Mouse (Mus musculus) bone marrow, adult 2 months (tissue): ENCODE results near the gene Gng13. TPM values are rescaled to one million over a fixed set of nuclear protein-coding genes. Genes with fewer than 3 reads are reported as not detected.

Source experiments
- H3K27ac ChIP-seq: fragments of 200-500 bp; 2 replicates; pipeline ENCODE4 v1.5.1; 2012; ENCODE audit warnings: low read depth, mild to moderate bottlenecking, control low read depth, inconsistent platforms, low read length; ENCODE audit not compliant: control insufficient read depth, poor library complexity, insufficient read depth
- H3K4me1 ChIP-seq: fragments of 200-500 bp; 2 replicates; pipeline ENCODE4 v1.6.1; 2011; ENCODE audit warnings: low read length; ENCODE audit not compliant: control insufficient read depth, insufficient read depth
- H3K4me3 ChIP-seq: fragments of 200-500 bp; replicated peaks from 2 replicates; pipeline ENCODE3; 2011; ENCODE audit warnings: mild to moderate bottlenecking, low read depth, low read length, control low read depth; ENCODE audit not compliant: control insufficient read depth
- CTCF ChIP-seq: fragments of 200-500 bp; IDR thresholded peaks from 2 replicates; pipeline ENCODE4 v1.5.1; 2011; ENCODE audit warnings: low read length, control low read depth; ENCODE audit not compliant: control insufficient read depth, insufficient read depth
- POLR2A ChIP-seq: fragments of 200-500 bp; IDR thresholded peaks from 2 replicates; pipeline ENCODE4 v1.6.1; 2011; ENCODE audit warnings: low read depth, mild to moderate bottlenecking, control low read depth, low read length, borderline replicate concordance; ENCODE audit not compliant: control insufficient read depth
- WGBS: fragments of 180-500 bp; shearing (Covaris S2); methylation state at CpG from one replicate; pipeline ENCODE4 v1.1.7; 2018; 5-methylcytosine and 5-hydroxymethylcytosine counted together
- polyA plus RNA-seq: library from polyadenylated mRNA; stranded (reverse); fragments of >200 nt; gene quantifications from 2 replicates; pipeline ENCODE4 v1.2.4, GENCODE M21; 2011; ENCODE audit warnings: low replicate concordance; ENCODE audit not compliant: missing spikeins, insufficient read depth, insufficient read length

Gng13 gene
- polyA plus RNA-seq, 1 experiment = 6.2 TPM

GRCm38 (mm10) chr17:25723470-25723869, 6.5 kb downstream of the Gng13 start:
- Histone ChIP-seq H3K4me3 (no peak overlapping the region), H3K27ac (no peak overlapping the region), H3K4me1 (peaks cover 3% of the 10 kb centered on the region)
- TF ChIP-seq CTCF = no peak
- TF ChIP-seq POLR2A = no peak
- 97% methylated on average over 19 of the region's 19 CpGs for WGBS

DNA sequence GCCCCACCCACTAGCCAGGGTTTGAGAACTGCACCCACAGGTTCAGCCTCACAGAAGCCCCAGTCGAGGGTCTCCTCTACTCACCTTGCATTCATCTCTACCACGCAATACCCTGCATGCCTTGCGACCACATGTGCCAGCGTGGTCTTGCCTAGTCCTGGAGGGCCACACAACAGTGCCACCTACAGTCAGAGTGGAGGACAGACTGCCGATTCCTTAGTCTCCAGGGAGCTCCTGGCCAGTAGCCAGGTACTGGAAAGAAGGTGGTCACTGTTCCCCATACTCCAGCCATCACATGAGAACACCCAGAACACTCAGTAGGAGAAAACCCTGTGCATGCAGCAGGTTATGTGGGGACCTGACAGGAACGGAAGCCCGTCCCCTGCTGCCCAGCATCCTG, 6.9 kb downstream of the Gng13 start:
- H3K27ac ChIP-seq = no peak overlapping the region
- 88% methylated on average over 7 of the region's 7 CpGs for WGBS
- peaks cover 3% of the 10 kb centered on the region for H3K4me1 ChIP-seq
- no peak overlapping the region for H3K4me3 ChIP-seq
- peak; percentile 22; the same call in 1 of the 2 replicates for TF ChIP-seq CTCF
- TF ChIP-seq POLR2A = no peak

DNA sequence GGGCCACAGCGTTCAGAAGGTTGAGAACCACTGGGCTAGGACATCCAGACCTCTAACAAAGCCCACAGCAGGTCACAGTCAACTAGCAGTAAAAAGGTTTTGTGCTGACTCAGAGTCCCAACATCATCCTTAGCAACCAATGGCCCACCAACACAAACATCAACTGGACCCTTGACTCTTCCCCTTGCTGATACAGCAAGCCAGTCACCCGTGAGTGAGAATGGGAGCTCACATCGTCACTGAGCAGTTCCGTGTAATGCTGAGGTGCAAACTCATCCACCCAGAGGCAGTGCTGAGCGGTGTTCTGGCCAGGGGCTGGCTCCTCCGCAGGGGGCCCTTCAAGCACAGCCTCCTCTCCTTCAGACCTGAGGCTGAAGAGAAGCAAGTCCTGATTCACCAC, 8.3 kb downstream of the Gng13 start:
- WGBS = 92% methylated on average over 6 of the region's 6 CpGs
- Histone ChIP-seq H3K4me3 (no peak overlapping the region), H3K4me1 (peaks cover 3% of the 10 kb centered on the region), H3K27ac (no peak overlapping the region)
- TF ChIP-seq CTCF = no peak
- TF ChIP-seq POLR2A = no peak

- peak within 1 kb of the TSS; percentile 88 for H3K4me3 ChIP-seq
- TF ChIP-seq POLR2A (peak; percentile 53; the same call in 1 of the 2 replicates), CTCF (no peak; the same call in 1 of the 2 replicates)
- WGBS = under 1% methylated on average over 37 of the region's 37 CpGs
- peaks cover 3% of the 10 kb centered on the region for H3K4me1 ChIP-seq
- H3K27ac ChIP-seq = peak within 1 kb of the TSS; percentile 13; the same call in 1 of the 2 replicates
Measured at GRCm38 (mm10) chr17:25727265-25728008, 10.5 kb downstream of the Gng13 start, which contains the start of the genes Chtf18 and Rpusd1. Chtf18 (minus strand) TSS chr17:25727419. Rpusd1 (plus strand) TSS chr17:25727670.

GRCm38 (mm10) chr17:25728009-25728270, 11.0 kb downstream of the Gng13 start:
- H3K4me1 ChIP-seq = peaks cover 3% of the 10 kb centered on the region
- TF ChIP-seq POLR2A (no peak), CTCF (no peak)
- H3K4me3 ChIP-seq = peak overlapping the region; percentile 88
- 16% methylated on average over 4 of the region's 4 CpGs for WGBS
- H3K27ac ChIP-seq = no peak overlapping the region

GRCm38 (mm10) chr17:25732082-25732481, 15.1 kb downstream of the Gng13 start:
- no peak overlapping the region for H3K27ac ChIP-seq
- TF ChIP-seq CTCF (peak; percentile 90), POLR2A (no peak)
- no peak overlapping the region for H3K4me3 ChIP-seq
- H3K4me1 ChIP-seq = peaks cover 3% of the 10 kb centered on the region
- WGBS = 19% methylated on average over 2 of the region's 2 CpGs

GRCm38 (mm10) chr17:25735246-25735645, 18.3 kb downstream of the Gng13 start:
- 77% methylated on average over 5 of the region's 5 CpGs for WGBS
- TF ChIP-seq POLR2A (no peak), CTCF (no peak)
- no peak overlapping the region for H3K27ac ChIP-seq
- H3K4me1 ChIP-seq = no peaks in the 10 kb centered on the region
- H3K4me3 ChIP-seq = no peak overlapping the region

- Histone ChIP-seq H3K4me3 (no peak within 1 kb of the TSS), H3K27ac (no peak within 1 kb of the TSS), H3K4me1 (no peaks in the 10 kb centered on the region)
- no peak for TF ChIP-seq POLR2A
- TF ChIP-seq CTCF = no peak
- WGBS = 73% methylated on average over 3 of the region's 3 CpGs
Measured at GRCm38 (mm10) chr17:25735745-25736144, 18.8 kb downstream of the Gng13 start, which contains the start of gene Mslnl. Mslnl (plus strand) TSS chr17:25736042.
